Mouse (Mus musculus) retina, adult 2 months (tissue): ENCODE data around the gene Cog1.
A peak's percentile ranks its signal among the peaks of the same experiment; 100 is the strongest.

ENCODE experiments used
- DNase-seq: peaks from one replicate; pipeline ENCODE4 v3.0.0-alpha.2; 2012; ENCODE audit warnings: low read depth, low spot score

Cog1 gene

GRCm38 (mm10) chr11:113648690-113649352 lies at the start of gene Cog1:
Gene Cog1 (plus strand): TSS chr11:113649169.
- DNase-seq: no peak

GRCm38 (mm10) chr11:113600526-113601245 lies 48.3 kb upstream of the Cog1 start:
- no peak for DNase-seq

- no peak for DNase-seq
These were observed 47.2 kb upstream of the Cog1 start for GRCm38 (mm10) chr11:113601616-113602343.

DNA sequence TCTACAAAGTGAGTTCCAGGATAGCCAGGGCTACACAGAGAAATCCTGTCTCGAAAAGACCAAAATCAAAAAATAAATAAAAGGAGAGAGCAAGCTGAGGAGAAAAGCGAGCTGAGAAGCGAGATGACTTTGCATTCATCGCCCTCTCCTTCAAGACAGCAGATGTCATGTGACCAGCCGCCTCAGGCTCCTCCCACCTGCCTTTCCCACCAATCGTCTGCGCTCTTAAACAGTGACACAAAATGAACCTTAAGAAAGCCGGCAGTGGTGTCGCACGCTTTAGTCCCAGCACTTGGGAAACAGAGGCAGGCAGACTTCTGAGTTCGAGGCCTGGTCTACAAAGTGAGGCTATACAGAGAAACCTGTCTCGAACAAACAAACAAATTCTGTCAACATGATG lies 41.4 kb upstream of the Cog1 start:
- no peak for DNase-seq

- DNase-seq: no peak
These were observed 39.4 kb upstream of the Cog1 start for GRCm38 (mm10) chr11:113609581-113609980.

- DNase-seq: no peak
These were observed 38.7 kb upstream of the Cog1 start for GRCm38 (mm10) chr11:113610266-113610665.

DNA sequence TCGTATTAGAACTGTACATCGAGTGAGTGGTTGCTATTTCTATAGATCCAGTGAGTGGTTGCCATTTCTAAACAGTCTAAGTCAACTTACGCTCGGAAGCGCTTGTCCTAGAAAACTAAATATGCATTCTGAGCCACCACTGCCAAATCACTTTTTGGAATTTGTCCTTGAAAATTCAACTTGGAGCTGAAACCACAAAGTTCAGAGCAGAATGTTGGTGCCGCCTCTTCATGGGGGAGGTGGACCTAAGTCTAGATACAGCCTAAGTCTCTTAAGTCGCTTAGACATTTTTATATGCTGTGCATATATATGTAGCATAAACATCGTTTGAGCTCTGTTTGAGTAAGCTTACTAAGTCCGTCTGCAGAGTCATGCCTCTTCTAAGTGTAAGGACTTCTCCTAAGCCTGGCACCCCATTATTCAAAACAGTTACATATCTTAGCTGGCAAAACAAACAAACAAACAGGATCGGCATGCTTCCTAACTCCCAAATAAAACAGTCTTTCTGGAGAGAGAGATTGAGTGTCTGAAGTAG lies 37.8 kb upstream of the Cog1 start:
- no peak for DNase-seq

- no peak for DNase-seq
These were observed 37.0 kb upstream of the Cog1 start for GRCm38 (mm10) chr11:113611664-113612611.

DNA sequence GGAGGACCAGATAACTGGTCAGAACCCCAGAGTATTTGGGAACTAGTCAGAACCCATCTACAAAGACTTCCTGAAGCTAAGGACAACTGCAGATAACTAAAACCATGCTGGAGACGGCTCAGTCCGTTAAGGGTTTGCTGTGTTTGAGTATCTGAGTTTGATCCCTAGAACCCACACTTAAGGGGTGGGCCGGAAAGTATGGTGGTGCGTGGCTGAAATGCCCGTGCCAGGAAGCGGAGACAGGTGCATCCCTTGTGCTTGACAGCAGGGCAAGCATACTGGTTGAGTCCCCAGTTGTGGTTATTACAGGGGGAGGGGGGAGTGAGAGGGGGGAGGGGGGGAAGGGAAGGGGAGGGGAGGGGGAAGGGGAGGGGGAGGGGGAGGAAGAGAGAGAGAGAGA lies 34.5 kb upstream of the Cog1 start:
- no peak for DNase-seq

GRCm38 (mm10) chr11:113617132-113617911 lies 31.6 kb upstream of the Cog1 start:
- peak; percentile 22 for DNase-seq

- no peak for DNase-seq
These were observed 30.7 kb upstream of the Cog1 start for GRCm38 (mm10) chr11:113618303-113618671.

DNA sequence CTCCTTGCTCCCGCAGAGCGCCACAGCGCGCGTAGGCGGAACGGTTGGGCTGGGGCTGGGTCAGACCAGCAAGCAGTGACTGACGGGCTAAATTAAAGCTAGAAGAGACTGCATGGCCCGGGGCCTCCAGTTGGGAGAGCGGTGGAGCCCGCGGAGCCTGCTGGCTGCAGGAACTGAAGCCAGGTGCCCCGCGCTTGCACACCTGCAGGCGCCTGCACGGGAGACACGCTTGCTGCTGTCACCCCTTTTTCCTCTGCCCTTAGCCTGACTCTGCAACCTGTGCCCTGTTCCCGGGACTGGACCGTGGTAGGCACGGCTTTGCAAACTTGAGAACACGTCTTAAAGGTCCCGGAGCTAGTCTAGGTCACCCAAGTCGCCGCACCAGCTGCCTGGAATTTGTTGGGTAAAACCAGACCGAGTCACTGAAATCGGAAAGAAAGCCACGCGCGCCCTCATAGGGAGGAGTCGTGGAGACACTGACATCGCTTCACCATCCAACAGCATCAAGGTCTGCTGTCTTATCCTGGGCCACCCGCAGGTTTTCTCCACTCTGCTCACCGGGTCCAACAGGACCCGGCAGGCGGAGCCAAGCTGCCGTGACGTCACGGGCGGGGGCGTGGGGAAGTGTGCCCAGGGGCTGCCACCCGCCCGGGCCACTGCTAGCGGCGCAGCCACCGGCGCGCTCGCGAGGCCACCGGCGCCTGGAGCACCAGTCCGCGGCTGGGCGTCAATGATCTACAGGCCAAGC lies 30.1 kb upstream of the Cog1 start, which contains the start of gene Sstr2:
Sstr2 (plus strand) TSS at position 671 of the 748 bp plus-strand sequence.
- no peak for DNase-seq

GRCm38 (mm10) chr11:113619420-113620080 lies 29.4 kb upstream of the Cog1 start:
- no peak for DNase-seq

- no peak for DNase-seq
These were observed 28.0 kb upstream of the Cog1 start for GRCm38 (mm10) chr11:113621001-113621400.

- DNase-seq: no peak
These were observed 26.9 kb upstream of the Cog1 start for GRCm38 (mm10) chr11:113622028-113622427.

DNA sequence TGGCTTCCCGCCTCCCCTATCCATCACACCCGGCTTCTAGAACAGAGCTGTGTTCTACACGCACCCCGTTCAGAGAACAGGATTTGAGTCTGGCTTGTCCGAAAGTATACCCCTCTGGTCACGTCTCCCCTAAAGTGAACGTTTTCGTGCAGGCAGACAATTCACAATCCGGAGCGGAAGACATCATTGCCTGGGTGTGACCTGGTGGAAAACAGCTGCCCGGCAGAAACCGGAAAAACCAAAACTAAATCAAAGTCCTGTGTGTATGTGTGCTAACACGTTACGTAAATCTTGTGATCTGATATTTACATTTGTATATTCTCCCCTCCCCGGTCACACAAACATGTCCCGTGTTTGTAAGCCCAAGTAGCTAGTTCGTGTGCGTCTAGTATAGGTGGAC lies 23.5 kb upstream of the Cog1 start:
- no peak for DNase-seq

- DNase-seq: no peak
These were observed 21.2 kb upstream of the Cog1 start for GRCm38 (mm10) chr11:113627785-113628184.

- no peak for DNase-seq
These were observed 18.3 kb upstream of the Cog1 start for GRCm38 (mm10) chr11:113630642-113631041.

DNA sequence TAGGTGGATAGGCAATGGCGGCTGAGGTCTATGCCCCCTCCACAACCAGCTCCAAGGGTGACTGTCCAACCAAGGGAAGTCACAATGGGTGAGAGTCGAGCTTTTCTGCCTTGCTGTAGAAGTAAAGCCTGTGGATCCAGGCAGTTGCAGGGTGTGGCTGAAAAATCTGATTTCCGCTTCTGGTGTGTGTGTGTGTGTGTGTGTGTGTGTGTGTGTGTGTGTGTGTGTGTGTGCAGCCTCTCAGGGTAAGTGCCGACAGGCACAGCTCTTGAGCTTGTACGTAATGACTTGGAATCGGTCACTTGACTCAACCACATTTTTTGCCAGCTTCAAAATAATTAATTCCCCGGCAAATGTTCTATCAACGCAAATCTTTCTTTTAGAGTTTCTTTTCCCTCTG lies 17.7 kb upstream of the Cog1 start:
- no peak for DNase-seq
